Mouse (Mus musculus) cortical plate, adult 2 months (tissue): Measurements from ENCODE around the gene Vsnl1. TPM values are rescaled to one million over a fixed set of nuclear protein-coding genes. Genes with fewer than 3 reads are reported as not detected.

Source experiments
- H3K27ac ChIP-seq: fragments of 200-500 bp; 2 replicates; pipeline ENCODE4 v1.5.1; 2012; ENCODE audit warnings: low read length, control low read depth, inconsistent platforms; ENCODE audit not compliant: insufficient read depth
- H3K4me1 ChIP-seq: fragments of 200-500 bp; 2 replicates; pipeline ENCODE4 v1.6.1; 2011; ENCODE audit warnings: low read length; ENCODE audit not compliant: control insufficient read depth, insufficient read depth
- H3K4me3 ChIP-seq: fragments of 200-500 bp; 2 replicates; pipeline ENCODE4 v1.5.1; 2011; ENCODE audit warnings: mild to moderate bottlenecking, low read length, control low read depth; ENCODE audit not compliant: insufficient read depth
- CTCF ChIP-seq: fragments of 200-500 bp; IDR thresholded peaks from 2 replicates; pipeline ENCODE4 v1.5.1; 2011; ENCODE audit warnings: mild to moderate bottlenecking, control low read depth, low read length; ENCODE audit not compliant: insufficient read depth; ENCODE audit errors: extremely low read depth
- POLR2A ChIP-seq: fragments of 200-500 bp; IDR thresholded peaks from 2 replicates; pipeline ENCODE4 v1.6.1; 2011; ENCODE audit warnings: mild to moderate bottlenecking, low read length, control low read depth; ENCODE audit not compliant: insufficient read depth; ENCODE audit errors: extremely low read depth
- polyA plus RNA-seq: library from polyadenylated mRNA; depleted of rRNA; stranded (reverse); fragments of >200 nt; gene quantifications from 2 replicates; pipeline ENCODE4 v1.2.3, GENCODE M21; 2012

Vsnl1 gene
- polyA plus RNA-seq, 1 experiment, result 603 TPM

- H3K4me1 ChIP-seq, result no peaks in the 10 kb centered on the region
- no peak overlapping the region for H3K4me3 ChIP-seq
- no peak overlapping the region for H3K27ac ChIP-seq
- TF ChIP-seq POLR2A (no peak), CTCF (no peak)
These were observed 45.0 kb downstream of the Vsnl1 start for GRCm38 (mm10) chr12:11391244-11391949.

- Histone ChIP-seq H3K27ac (no peak overlapping the region), H3K4me3 (no peak overlapping the region), H3K4me1 (no peaks in the 10 kb centered on the region)
- TF ChIP-seq CTCF, result no peak
- TF ChIP-seq POLR2A, result no peak
These were observed 47.3 kb downstream of the Vsnl1 start for GRCm38 (mm10) chr12:11389141-11389540.

DNA sequence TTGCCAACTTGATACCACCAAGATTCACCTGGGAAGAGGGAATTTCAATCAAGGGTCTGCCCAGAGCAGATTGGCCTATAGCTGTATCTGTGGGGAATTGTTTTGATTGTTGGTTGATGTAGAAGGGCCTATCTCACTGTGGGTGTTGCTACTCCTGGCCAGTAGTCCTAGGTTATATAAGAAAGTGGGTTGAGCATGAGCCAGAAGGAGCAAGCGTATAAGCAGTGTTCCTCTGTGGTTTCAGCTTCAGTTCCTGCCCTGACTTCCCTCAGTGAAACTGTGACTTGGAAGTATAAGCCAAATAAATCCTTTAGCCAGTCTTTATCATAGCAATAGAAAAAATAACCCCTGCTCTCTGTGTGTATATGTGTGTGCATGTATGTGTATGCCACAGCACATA is 51.7 kb downstream of the Vsnl1 start:
- H3K4me3 ChIP-seq, result no peak overlapping the region
- H3K27ac ChIP-seq, result no peak overlapping the region
- H3K4me1 ChIP-seq, result no peaks in the 10 kb centered on the region
- TF ChIP-seq CTCF, result no peak
- TF ChIP-seq POLR2A, result no peak

DNA sequence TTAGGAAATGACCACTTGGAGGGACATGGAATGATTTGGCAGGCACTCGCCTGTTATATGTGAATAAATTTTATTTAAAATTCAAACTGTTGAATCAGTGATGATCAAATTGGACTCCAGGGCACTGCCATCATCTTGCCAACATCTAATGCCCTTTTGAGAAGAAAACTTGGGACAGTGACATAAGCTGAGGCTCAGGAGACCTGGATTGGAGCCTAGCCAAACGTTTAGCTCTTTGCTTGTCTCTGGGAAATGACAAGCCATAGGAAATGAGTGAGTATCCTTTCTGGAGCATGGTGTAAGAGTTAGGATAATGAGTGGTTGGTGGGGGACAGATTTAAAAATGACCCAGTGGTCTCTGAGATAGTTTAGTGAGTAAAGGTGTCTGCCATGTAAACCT is 57.0 kb downstream of the Vsnl1 start:
- Histone ChIP-seq H3K4me3 (no peak overlapping the region), H3K4me1 (peaks cover 1% of the 10 kb centered on the region; the same call in 1 of the 2 replicates), H3K27ac (no peak overlapping the region)
- TF ChIP-seq POLR2A, result no peak

- no peak overlapping the region for H3K4me3 ChIP-seq
- TF ChIP-seq CTCF (no peak), POLR2A (no peak)
- H3K4me1 ChIP-seq, result no peaks in the 10 kb centered on the region; the same call in 1 of the 2 replicates
- H3K27ac ChIP-seq, result no peak overlapping the region
These were observed 66.4 kb downstream of the Vsnl1 start for GRCm38 (mm10) chr12:11370056-11370455.

GRCm38 (mm10) chr12:11367099-11367765 is 69.2 kb downstream of the Vsnl1 start:
- Histone ChIP-seq H3K4me3 (no peak overlapping the region), H3K27ac (no peak overlapping the region), H3K4me1 (no peaks in the 10 kb centered on the region; the same call in 1 of the 2 replicates)
- TF ChIP-seq POLR2A (no peak), CTCF (no peak)

- no peak for TF ChIP-seq CTCF
- no peak for TF ChIP-seq POLR2A
- Histone ChIP-seq H3K4me3 (no peak overlapping the region), H3K27ac (no peak overlapping the region), H3K4me1 (no peaks in the 10 kb centered on the region)
These were observed 71.5 kb downstream of the Vsnl1 start for GRCm38 (mm10) chr12:11364870-11365269.

GRCm38 (mm10) chr12:11362435-11362834 is 74.0 kb downstream of the Vsnl1 start:
- Histone ChIP-seq H3K27ac (no peak overlapping the region), H3K4me3 (no peak overlapping the region), H3K4me1 (no peaks in the 10 kb centered on the region)
- no peak for TF ChIP-seq POLR2A

DNA sequence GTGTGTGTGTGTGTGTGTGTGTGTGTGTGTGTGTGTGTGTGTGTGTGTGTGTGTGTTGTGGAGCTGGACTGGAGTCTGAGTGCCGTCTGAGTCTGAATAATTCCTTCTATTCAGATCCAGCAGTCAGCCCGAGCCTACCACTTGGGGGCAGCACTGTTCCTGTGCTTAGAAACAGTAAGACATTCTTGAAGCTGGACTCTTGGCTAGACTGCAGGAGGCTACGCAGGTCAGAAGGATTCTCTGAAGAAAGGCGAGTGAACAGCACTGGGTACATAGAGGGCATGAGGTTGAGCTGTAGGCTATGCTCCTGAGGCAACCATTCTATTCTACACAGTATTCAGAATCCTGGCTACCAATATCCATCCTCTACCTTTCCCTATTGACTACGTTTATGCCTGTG is 85.5 kb downstream of the Vsnl1 start:
- Histone ChIP-seq H3K4me1 (peaks cover 10% of the 10 kb centered on the region), H3K4me3 (no peak overlapping the region), H3K27ac (peak overlapping the region; percentile 89; the same call in 1 of the 2 replicates)
- TF ChIP-seq CTCF (peak; percentile 73), POLR2A (no peak)

- TF ChIP-seq POLR2A (no peak), CTCF (no peak)
- Histone ChIP-seq H3K4me1 (peaks cover 10% of the 10 kb centered on the region), H3K27ac (peak overlapping the region; percentile 89), H3K4me3 (no peak overlapping the region)
These were observed 86.5 kb downstream of the Vsnl1 start for GRCm38 (mm10) chr12:11349870-11350269.
